Mouse (Mus musculus) liver, embryonic 16.5 days (tissue): ENCODE results near the gene Prdx3. TPM values are rescaled to one million over a fixed set of nuclear protein-coding genes. Genes with fewer than 3 reads are reported as not detected.

Experiments used
- ATAC-seq: fragments of 200-750 bp; cut with Nextera tagmentation; 2 replicates; pipeline ENCODE4 v1.8.0; 2017; ENCODE audit warnings: low read depth, mild to moderate bottlenecking, moderate number of reproducible peaks, moderate library complexity
- H3K27ac ChIP-seq: fragments of 300-500 bp; sonication (generic); 2 replicates; pipeline ENCODE4 v1.5.1; 2014; ENCODE audit warnings: mild to moderate bottlenecking, low read length
- H3K27me3 ChIP-seq: fragments of 300-500 bp; sonication (generic); 2 replicates; pipeline ENCODE4 v1.6.1; 2014; ENCODE audit warnings: low read depth, low read length, mixed read lengths; ENCODE audit not compliant: control insufficient read depth, insufficient read depth
- H3K36me3 ChIP-seq: fragments of 300-500 bp; sonication (generic); 2 replicates; pipeline ENCODE4 v1.6.1; 2014; ENCODE audit warnings: mild to moderate bottlenecking; ENCODE audit not compliant: control insufficient read depth, insufficient read depth
- H3K4me1 ChIP-seq: fragments of 300-500 bp; sonication (generic); 2 replicates; pipeline ENCODE4 v1.6.1; 2014; ENCODE audit warnings: low read depth, low read length, mixed read lengths; ENCODE audit not compliant: control insufficient read depth
- H3K4me2 ChIP-seq: fragments of 300-500 bp; sonication (generic); 2 replicates; pipeline ENCODE4 v1.6.1; 2014; ENCODE audit warnings: low read depth, low read length, mixed read lengths
- H3K4me3 ChIP-seq: fragments of 300-500 bp; sonication (generic); 2 replicates; pipeline ENCODE4 v1.5.1; 2014; ENCODE audit warnings: low read depth, mild to moderate bottlenecking, low read length
- H3K9ac ChIP-seq: fragments of 300-500 bp; sonication (generic); 2 replicates; pipeline ENCODE4 v1.6.1; 2014; ENCODE audit warnings: low read depth, low read length
- H3K9me3 ChIP-seq: fragments of 300-500 bp; sonication (generic); replicated peaks from 2 replicates; pipeline ENCODE4 v1.6.1; 2016; ENCODE audit warnings: low read length; ENCODE audit not compliant: control insufficient read depth
- WGBS: fragments of 180-500 bp; shearing (Covaris S2); extraction: QIAGEN DNeasy Blood & Tissue Kit; methylation state at CpG from one replicate; pipeline ENCODE4 v1.1.7; 2014; ENCODE audit not compliant: insufficient replicate concordance; 5-methylcytosine and 5-hydroxymethylcytosine counted together
- polyA plus RNA-seq: library from polyadenylated mRNA; unstranded; fragments of >200 nt; fragmentation: Nextera tagmentation; extraction: Ambion mirVana; gene quantifications from 2 replicates; pipeline ENCODE4 v1.2.1, GENCODE M21; 2015

Prdx3 gene
- polyA plus RNA-seq, 1 experiment from 2014 or later, result 326 TPM

GRCm38 (mm10) chr19:60818677-60819076, 55.7 kb downstream of the Prdx3 start:
- H3K4me2 ChIP-seq, result no peak overlapping the region
- no peak overlapping the region for H3K4me3 ChIP-seq
- H3K9ac ChIP-seq, result no peak overlapping the region
- ATAC-seq, result peak; percentile 24; the same call in 1 of the 2 replicates
- H3K9me3 ChIP-seq, result no peaks in the 10 kb centered on the region
- no peak overlapping the region; the same call in 1 of the 2 replicates for H3K27ac ChIP-seq
- H3K36me3 ChIP-seq, result peaks cover 51% of the 10 kb centered on the region
- 56% methylated on average over 6 of the region's 6 CpGs for WGBS
- H3K27me3 ChIP-seq, result no peaks in the 10 kb centered on the region
- peaks cover 8% of the 10 kb centered on the region for H3K4me1 ChIP-seq

Other genes with a start within 250 kb of the Prdx3 start
- 0.85 and 0.87 TPM in 2 replicates for gene Nanos1, start 118.6 kb downstream of the Prdx3 start, polyA plus RNA-seq
- 73.8 and 74.4 TPM in 2 replicates for gene Eif3a, start 83.9 kb downstream of the Prdx3 start, polyA plus RNA-seq
- 21.0 and 21.1 TPM in 2 replicates for gene Fam45a, start 63.0 kb downstream of the Prdx3 start, polyA plus RNA-seq
- 0.76 and 0.81 TPM in 2 replicates for gene Sfxn4, start 13.1 kb downstream of the Prdx3 start, polyA plus RNA-seq
- gene Grk5, start 15.2 kb upstream of the Prdx3 start, polyA plus RNA-seq, result 0.56 and 0.72 TPM in 2 replicates